Mouse (Mus musculus) stomach, embryonic 14.5 days (tissue): ENCODE results near the gene 2810004N23Rik. TPM values are rescaled to one million over a fixed set of nuclear protein-coding genes. Genes with fewer than 3 reads are reported as not detected.

ENCODE experiments used
- ATAC-seq: fragments of 200-750 bp; cut with Nextera tagmentation; 2 replicates; pipeline ENCODE4 v1.8.0; 2017; ENCODE audit warnings: low read depth, moderate TSS enrichment; ENCODE audit not compliant: insufficient number of reproducible peaks, insufficient read depth, low FRiP score
- H3K27ac ChIP-seq: fragments of 300-500 bp; sonication (generic); 2 replicates; pipeline ENCODE4 v1.5.1; 2014; ENCODE audit warnings: mild to moderate bottlenecking, low read length, moderate library complexity, mixed read lengths
- H3K27me3 ChIP-seq: fragments of 300-500 bp; sonication (generic); 2 replicates; pipeline ENCODE4 v1.6.1; 2014; ENCODE audit warnings: low read length, control low read depth, mixed read lengths; ENCODE audit not compliant: control insufficient read depth, insufficient read depth
- H3K36me3 ChIP-seq: fragments of 300-500 bp; sonication (generic); 2 replicates; pipeline ENCODE4 v1.6.1; 2014; ENCODE audit warnings: mild to moderate bottlenecking, control low read depth, low read length, moderate library complexity, mixed read lengths; ENCODE audit not compliant: control insufficient read depth, insufficient read depth
- H3K4me1 ChIP-seq: fragments of 300-500 bp; sonication (generic); 2 replicates; pipeline ENCODE4 v1.6.1; 2014; ENCODE audit warnings: low read length, control low read depth, mixed read lengths; ENCODE audit not compliant: control insufficient read depth, insufficient read depth
- H3K4me2 ChIP-seq: fragments of 300-500 bp; sonication (generic); replicated peaks from 2 replicates; pipeline ENCODE4 v1.6.1; 2014; ENCODE audit warnings: low read depth, low read length, control low read depth
- H3K4me3 ChIP-seq: fragments of 300-500 bp; sonication (generic); 2 replicates; pipeline ENCODE4 v1.5.1; 2014; ENCODE audit warnings: low read depth, low read length, control low read depth
- H3K9ac ChIP-seq: fragments of 300-500 bp; sonication (generic); replicated peaks from 2 replicates; pipeline ENCODE4 v1.6.1; 2014; ENCODE audit warnings: low read depth, mild to moderate bottlenecking, control low read depth, low read length, moderate library complexity, mixed read lengths
- H3K9me3 ChIP-seq: fragments of 300-500 bp; sonication (generic); 2 replicates; pipeline ENCODE4 v1.6.1; 2016; ENCODE audit warnings: low read depth, low read length, control low read depth; ENCODE audit not compliant: control insufficient read depth
- WGBS: fragments of 180-500 bp; shearing (Covaris S2); extraction: QIAGEN DNeasy Blood & Tissue Kit; methylation state at CpG from one replicate; pipeline ENCODE4 v1.1.7; 2014; 5-methylcytosine and 5-hydroxymethylcytosine counted together
- polyA plus RNA-seq: library from polyadenylated mRNA; unstranded; fragments of >200 nt; fragmentation: Nextera tagmentation; extraction: Ambion mirVana; gene quantifications from 2 replicates; pipeline ENCODE4 v1.2.1, GENCODE M21; 2014

2810004N23Rik gene
- polyA plus RNA-seq, 1 experiment from 2014 or later = 43.7 TPM

DNA sequence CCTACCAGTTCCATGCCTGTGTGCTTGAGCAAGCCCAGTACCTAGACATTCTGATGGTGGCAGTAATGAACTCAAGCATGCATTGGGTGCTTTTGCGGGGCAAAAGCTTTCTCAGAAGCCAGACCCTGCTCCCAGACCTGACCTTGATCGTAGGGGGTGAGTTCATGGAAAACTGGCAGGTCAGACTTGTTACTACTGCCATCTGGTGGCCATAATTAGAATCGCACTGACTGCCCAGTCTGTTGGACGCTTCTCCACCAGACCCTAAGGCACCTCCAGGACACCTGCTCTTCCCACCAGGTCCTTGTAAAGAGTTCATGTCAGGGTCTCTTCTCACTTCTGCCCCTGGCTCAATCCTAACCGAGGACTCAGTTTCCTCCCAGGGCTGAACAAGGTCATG, 35.5 kb downstream of the 2810004N23Rik start:
- WGBS = 2% methylated on average over 5 of the region's 5 CpGs
- no peak overlapping the region for H3K27ac ChIP-seq
- no peak for ATAC-seq

DNA sequence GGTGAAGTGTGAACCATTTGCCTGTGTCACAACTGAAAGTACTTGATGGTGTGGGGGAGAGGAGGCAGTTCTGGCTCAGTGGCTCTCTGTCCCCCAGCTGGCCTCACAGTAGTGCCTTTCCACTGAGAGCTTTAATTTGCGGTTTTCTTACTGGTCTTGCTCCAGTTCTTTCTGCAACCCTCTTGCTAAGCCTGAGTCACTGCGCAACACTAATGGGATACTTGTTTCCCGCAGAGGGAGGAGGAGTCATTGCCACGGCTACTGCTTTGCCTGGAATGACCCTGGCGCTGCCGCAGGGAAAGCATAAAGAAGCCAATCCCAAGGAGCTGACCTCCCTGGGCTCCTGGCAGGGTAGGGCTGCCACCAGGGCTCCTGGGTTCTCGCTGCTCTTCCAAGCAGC, 36.3 kb downstream of the 2810004N23Rik start:
- Histone ChIP-seq H3K4me3 (no peak overlapping the region), H3K4me2 (no peak overlapping the region), H3K36me3 (no peaks in the 10 kb centered on the region), H3K9ac (no peak overlapping the region), H3K4me1 (no peaks in the 10 kb centered on the region), H3K27me3 (no peaks in the 10 kb centered on the region), H3K9me3 (no peaks in the 10 kb centered on the region), H3K27ac (no peak overlapping the region)
- WGBS = 25% methylated on average over 7 of the region's 7 CpGs
- ATAC-seq = no peak

More for the DNA sequence above, 35.5 kb downstream of the 2810004N23Rik start:
- H3K4me2 ChIP-seq = no peak overlapping the region
- H3K9ac ChIP-seq = no peak overlapping the region
- H3K27me3 ChIP-seq = no peaks in the 10 kb centered on the region
- H3K4me1 ChIP-seq = no peaks in the 10 kb centered on the region
- H3K9me3 ChIP-seq = no peaks in the 10 kb centered on the region
- H3K36me3 ChIP-seq = no peaks in the 10 kb centered on the region
- H3K4me3 ChIP-seq = no peak overlapping the region

DNA sequence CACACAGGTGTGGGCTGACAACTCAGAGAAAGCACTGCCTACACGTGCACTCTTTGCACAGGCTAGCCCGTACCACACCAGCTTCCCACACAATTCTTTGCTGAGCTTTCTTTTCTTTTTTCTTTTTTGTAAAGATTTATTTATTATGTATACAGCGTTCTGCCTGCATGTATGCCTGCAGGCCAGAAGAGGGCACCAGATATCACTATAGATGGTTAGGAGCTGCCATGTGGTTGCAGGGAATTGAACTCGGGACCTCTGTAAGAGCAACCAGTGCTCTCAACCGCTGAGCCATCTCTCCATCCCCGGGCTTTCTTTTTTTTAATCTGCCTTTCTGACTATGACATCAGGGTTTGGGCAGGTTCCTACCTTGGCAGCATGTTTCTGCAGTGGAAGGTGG, 39.4 kb downstream of the 2810004N23Rik start:
- ATAC-seq = no peak
- H3K4me1 ChIP-seq = no peaks in the 10 kb centered on the region
- H3K9me3 ChIP-seq = no peaks in the 10 kb centered on the region
- no peaks in the 10 kb centered on the region for H3K36me3 ChIP-seq
- no peak overlapping the region for H3K27ac ChIP-seq
- H3K27me3 ChIP-seq = no peaks in the 10 kb centered on the region
- H3K4me2 ChIP-seq = no peak overlapping the region
- no peak overlapping the region for H3K9ac ChIP-seq
- WGBS = 81% methylated on average over 6 of the region's 6 CpGs
- no peak overlapping the region for H3K4me3 ChIP-seq

DNA sequence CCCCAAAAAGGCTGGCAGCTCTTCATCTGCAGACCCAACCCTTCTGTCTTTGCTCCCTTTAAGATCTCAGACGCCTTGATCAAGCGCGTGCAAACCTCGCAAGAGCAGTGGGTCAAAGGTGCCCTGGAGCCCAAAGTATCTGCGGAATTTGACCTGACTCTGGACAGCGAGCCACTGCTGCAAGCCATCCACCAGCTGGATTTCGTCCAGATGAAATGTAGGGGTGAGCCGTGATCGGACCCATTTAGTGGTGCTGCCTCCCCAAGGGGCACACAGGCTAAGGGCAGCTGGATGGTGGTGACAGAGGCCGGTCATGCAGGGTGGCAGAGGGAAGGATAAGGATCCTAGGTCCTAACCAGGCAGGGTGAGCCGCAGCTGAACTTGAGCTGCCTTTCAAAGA, 42.8 kb downstream of the 2810004N23Rik start:
- H3K36me3 ChIP-seq = no peaks in the 10 kb centered on the region
- H3K27ac ChIP-seq = no peak overlapping the region
- H3K4me3 ChIP-seq = no peak overlapping the region
- H3K4me1 ChIP-seq = no peaks in the 10 kb centered on the region
- WGBS = 18% methylated on average over 11 of the region's 11 CpGs
- H3K9me3 ChIP-seq = no peaks in the 10 kb centered on the region; the same call in 1 of the 2 replicates
- no peak for ATAC-seq
- no peak overlapping the region for H3K4me2 ChIP-seq
- H3K9ac ChIP-seq = no peak overlapping the region
- H3K27me3 ChIP-seq = no peaks in the 10 kb centered on the region

DNA sequence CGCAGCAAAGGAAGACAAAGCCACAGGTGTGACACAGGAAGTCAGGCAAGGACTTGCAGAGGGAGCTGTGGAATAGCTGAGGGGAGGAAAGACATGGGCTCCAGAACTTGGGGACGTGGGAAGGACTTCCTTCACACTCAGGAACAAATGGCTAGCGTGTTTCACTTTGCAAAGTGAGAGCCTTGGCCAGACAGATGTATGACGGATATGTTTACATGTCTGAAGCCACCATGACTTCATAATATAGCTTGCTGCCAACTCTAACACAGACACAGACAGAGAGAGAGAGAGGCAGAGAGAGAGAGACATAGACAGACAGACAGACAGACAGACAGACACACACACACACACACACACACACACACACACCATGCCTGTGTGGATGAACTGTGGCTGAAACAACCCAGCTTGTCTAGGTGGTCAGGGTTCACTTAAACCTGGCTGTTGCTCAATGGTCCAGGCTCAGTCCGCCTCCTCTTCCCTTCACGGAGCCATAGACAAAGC, 43.3 kb downstream of the 2810004N23Rik start:
- no peak overlapping the region for H3K4me3 ChIP-seq
- H3K27me3 ChIP-seq = no peaks in the 10 kb centered on the region
- H3K36me3 ChIP-seq = no peaks in the 10 kb centered on the region
- H3K4me1 ChIP-seq = no peaks in the 10 kb centered on the region
- WGBS = 41% methylated on average over 6 of the region's 6 CpGs
- no peak overlapping the region for H3K4me2 ChIP-seq
- H3K27ac ChIP-seq = no peak overlapping the region
- no peak overlapping the region for H3K9ac ChIP-seq
- H3K9me3 ChIP-seq = no peaks in the 10 kb centered on the region; the same call in 1 of the 2 replicates
- ATAC-seq = no peak

DNA sequence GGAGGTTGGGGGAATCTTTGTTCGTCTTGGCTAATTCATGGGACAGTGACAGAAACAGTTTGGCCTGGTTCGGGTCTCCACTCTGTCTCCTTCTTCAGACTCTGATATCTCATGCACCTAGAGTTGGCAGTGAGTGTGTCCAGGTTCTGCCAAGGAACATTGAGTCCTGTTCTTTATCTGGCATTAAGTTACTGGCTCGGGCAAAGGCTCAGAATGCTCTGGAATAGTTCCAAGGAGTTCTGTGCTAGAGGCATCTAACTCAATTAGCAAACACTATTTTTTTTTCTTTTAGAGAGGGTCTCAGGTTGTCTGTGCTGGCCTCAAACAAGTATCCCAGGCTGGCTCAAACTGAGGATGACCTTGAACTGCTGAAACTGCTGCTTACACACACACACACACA, 45.6 kb downstream of the 2810004N23Rik start:
- no peak overlapping the region for H3K27ac ChIP-seq
- no peak overlapping the region for H3K4me2 ChIP-seq
- no peak for ATAC-seq
- no peak overlapping the region for H3K9ac ChIP-seq
- 86% methylated on average over 3 of the region's 3 CpGs for WGBS
- no peaks in the 10 kb centered on the region for H3K36me3 ChIP-seq
- H3K4me3 ChIP-seq = no peak overlapping the region
- H3K9me3 ChIP-seq = no peaks in the 10 kb centered on the region; the same call in 1 of the 2 replicates
- H3K27me3 ChIP-seq = no peaks in the 10 kb centered on the region
- no peaks in the 10 kb centered on the region for H3K4me1 ChIP-seq

DNA sequence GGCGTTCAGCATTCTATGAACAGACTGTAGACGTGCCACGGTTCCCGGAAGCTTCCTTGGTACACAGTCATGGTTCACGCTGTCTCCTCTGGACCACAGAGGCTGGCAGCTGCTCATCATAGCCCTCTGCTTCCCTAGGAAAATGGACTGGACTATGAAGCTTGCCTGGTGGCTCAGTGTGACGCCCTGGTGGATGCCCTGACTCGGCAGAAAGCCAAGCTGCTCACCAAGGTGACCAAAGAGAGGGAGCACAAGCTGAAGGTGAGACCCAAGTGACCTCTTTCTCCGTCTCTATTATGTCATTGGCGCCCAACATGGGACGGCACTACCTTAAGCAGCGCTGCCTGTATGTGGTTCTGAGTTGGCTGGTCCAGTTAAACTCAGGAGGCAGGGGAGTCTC, 46.1 kb downstream of the 2810004N23Rik start:
- ATAC-seq = no peak
- Histone ChIP-seq H3K27me3 (no peaks in the 10 kb centered on the region), H3K4me2 (no peak overlapping the region), H3K27ac (no peak overlapping the region), H3K9ac (no peak overlapping the region), H3K4me3 (no peak overlapping the region), H3K4me1 (no peaks in the 10 kb centered on the region), H3K36me3 (no peaks in the 10 kb centered on the region), H3K9me3 (no peaks in the 10 kb centered on the region; the same call in 1 of the 2 replicates)
- WGBS = 91% methylated on average over 11 of the region's 11 CpGs

DNA sequence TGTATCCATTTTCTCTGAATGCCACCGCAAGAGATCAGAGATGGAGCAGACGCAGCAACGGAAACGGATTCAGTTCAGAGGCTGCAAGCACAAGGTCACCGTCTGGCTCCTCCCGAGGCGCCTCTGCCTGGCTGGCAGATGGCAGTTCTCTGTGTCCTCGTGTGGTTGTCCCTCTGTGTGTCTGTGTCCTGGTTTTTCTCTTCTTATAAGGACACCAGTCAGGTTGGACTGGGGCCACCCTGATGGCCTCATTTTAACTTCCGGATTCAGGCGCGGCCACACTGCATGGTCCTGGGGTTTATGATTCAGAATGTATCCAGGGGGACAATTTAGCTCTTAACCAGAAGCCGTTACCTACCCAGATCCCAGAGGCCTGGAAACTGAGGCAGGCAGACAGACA, 47.0 kb downstream of the 2810004N23Rik start:
- Histone ChIP-seq H3K4me3 (no peak overlapping the region), H3K9me3 (no peaks in the 10 kb centered on the region; the same call in 1 of the 2 replicates), H3K27ac (no peak overlapping the region), H3K4me2 (no peak overlapping the region), H3K36me3 (no peaks in the 10 kb centered on the region), H3K27me3 (no peaks in the 10 kb centered on the region), H3K9ac (no peak overlapping the region), H3K4me1 (no peaks in the 10 kb centered on the region)
- ATAC-seq = no peak
- WGBS = 91% methylated on average over 12 of the region's 12 CpGs

DNA sequence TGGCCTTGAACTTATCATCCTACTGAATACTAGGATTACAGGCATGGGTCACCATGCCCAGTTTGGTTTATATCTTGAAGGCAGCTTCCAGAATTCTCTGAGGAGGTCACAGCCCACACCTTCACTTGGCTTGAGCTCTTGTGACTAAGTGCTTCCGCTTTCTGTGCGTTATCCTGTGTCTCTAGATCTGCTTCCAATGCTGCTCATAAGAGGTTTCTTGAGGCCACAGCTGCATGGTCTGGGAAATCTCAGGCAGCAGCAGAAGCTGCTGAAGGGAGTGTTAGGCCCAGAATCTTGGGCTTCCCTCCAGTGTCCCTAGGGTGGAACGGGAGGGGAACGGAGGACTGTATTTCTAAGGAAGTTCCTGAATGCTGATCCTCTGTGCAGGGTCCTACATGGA, 49.6 kb downstream of the 2810004N23Rik start:
- WGBS = 85% methylated on average over 4 of the region's 4 CpGs
- Histone ChIP-seq H3K27ac (no peak overlapping the region), H3K9ac (no peak overlapping the region), H3K9me3 (no peaks in the 10 kb centered on the region; the same call in 1 of the 2 replicates), H3K4me3 (no peak overlapping the region), H3K27me3 (no peaks in the 10 kb centered on the region), H3K36me3 (no peaks in the 10 kb centered on the region), H3K4me1 (no peaks in the 10 kb centered on the region), H3K4me2 (no peak overlapping the region)
- no peak for ATAC-seq
